Mouse (Mus musculus): Measurements from ENCODE around the gene Dync2li1. TPM values are rescaled to one million over a fixed set of nuclear protein-coding genes. Genes with fewer than 3 reads are reported as not detected.

Gene Dync2li1
- total RNA-seq, 2 experiments from 2014 or later, result not detected

DNA sequence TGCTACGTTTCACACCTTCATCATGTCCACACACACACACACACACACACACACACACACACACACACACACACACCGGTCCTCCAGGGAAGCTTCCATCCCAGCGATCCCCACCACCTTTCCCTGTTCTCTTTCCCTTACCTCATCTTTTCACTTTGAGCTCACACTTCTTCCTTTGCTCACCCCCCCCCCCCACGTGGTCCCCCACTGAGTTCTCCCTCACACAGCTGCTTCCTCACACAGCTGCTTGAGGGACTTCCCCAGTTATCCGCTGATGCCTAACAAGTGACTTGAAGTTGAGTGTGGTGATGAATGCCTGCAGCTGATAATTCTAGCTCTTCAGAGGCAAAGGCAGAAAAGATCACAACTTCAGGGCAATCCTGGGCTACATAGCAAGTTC lies 18.7 kb upstream of the Dync2li1 start:
- no peak for ATAC-seq (replicated peaks; ENCODE audit: low FRiP score, poor library complexity, severe bottlenecking)

DNA sequence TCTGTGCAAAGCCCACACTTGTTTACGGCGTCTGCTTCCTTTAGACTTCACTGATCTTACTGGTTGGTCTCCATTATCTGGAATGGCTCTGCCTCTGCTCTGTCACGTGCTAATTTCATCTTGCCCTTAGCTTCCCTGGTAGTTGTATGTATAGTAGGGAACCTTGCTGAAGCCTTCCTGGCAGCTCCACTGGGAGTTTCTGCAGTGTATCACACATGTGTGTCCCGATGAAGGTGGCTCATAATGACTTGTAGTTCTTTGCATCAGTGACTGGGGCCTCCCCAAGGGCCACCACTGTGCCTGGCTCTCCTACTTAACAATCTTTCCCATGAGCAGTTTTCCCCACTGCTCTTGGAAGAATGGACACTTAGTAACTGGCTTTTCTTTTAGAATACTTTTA lies 17.7 kb upstream of the Dync2li1 start:
- no peak for ATAC-seq (replicated peaks; ENCODE audit: low FRiP score, poor library complexity, severe bottlenecking)

GRCm38 (mm10) chr17:84611500-84611899 lies 14.8 kb upstream of the Dync2li1 start:
- ATAC-seq (replicated peaks; ENCODE audit: low FRiP score, poor library complexity, severe bottlenecking), result no peak

DNA sequence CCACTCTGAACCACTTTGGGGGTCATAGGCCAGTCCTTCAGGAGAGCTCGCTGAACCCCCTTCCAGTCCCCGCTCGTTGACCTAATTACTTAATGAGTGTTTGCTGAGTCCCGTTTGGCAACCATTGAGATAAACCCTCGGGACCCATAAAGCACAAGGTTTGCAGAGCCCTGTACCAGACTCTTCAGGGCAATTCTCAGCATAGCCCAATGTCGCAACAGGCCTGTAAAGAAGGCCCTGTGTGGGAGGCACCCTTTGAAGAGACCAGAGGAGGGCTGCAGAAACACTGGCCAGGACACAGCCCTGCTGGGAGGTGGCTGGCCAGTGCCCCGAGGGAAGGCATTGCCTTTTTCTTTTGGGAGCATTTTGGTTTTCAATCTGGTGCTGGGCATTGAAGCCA lies 14.3 kb upstream of the Dync2li1 start:
- no peak for ATAC-seq (replicated peaks; ENCODE audit: low FRiP score, poor library complexity, severe bottlenecking)

- no peak for ATAC-seq (replicated peaks; ENCODE audit: low FRiP score, poor library complexity, severe bottlenecking)
These were observed 10.5 kb upstream of the Dync2li1 start for GRCm38 (mm10) chr17:84615811-84616210.

DNA sequence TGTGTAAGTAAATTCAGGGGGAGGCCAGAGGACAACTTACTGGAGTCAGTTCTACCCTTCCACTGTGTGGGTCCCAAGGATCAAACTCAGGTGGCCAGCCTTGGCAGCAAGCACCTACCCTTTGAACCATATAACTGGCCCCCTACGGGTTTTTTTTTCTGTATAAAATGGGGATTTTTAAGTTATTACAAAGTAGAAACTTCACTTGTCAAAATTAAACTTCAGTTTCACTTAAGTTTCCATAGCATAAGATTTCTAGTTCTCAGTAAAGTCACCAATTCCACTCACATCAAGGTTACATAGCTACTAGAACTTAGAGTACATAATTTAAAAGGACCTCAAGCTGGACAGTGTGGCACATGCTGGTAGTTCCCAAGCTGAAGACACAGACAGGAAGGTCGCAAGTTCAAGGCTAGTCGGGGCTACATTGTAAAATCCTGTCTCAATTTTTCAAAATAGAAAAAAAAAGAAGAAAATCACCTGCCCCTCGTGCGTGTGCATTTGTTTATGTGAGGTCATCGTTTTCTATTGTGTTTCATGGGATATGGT lies 9.7 kb upstream of the Dync2li1 start:
- no peak for ATAC-seq (replicated peaks; ENCODE audit: low FRiP score, poor library complexity, severe bottlenecking)

GRCm38 (mm10) chr17:84617953-84618352 lies 8.3 kb upstream of the Dync2li1 start:
- no peak for ATAC-seq (replicated peaks; ENCODE audit: low FRiP score, poor library complexity, severe bottlenecking)

DNA sequence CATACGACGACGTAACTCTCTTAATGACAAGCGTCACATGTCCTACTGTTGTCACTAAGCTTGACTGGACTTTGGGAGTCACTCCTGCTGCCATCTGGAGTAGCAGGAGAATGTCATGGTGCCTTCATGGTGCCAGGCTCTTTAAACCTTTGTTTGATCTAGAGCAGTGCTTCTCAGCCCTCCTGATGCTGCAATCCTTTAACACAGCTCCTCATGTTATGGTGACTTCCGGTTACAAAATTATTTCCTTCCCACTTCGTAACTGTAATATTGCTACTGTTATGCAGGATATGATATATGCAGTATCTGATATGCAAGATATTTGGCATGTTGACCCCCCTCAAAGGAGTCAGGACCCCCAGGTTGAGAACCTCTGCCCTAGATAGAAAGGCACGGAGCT lies 7.2 kb upstream of the Dync2li1 start:
- no peak for ATAC-seq (replicated peaks; ENCODE audit: low FRiP score, poor library complexity, severe bottlenecking)

GRCm38 (mm10) chr17:84620076-84620475 lies 6.2 kb upstream of the Dync2li1 start:
- no peak for ATAC-seq (replicated peaks; ENCODE audit: low FRiP score, poor library complexity, severe bottlenecking)

DNA sequence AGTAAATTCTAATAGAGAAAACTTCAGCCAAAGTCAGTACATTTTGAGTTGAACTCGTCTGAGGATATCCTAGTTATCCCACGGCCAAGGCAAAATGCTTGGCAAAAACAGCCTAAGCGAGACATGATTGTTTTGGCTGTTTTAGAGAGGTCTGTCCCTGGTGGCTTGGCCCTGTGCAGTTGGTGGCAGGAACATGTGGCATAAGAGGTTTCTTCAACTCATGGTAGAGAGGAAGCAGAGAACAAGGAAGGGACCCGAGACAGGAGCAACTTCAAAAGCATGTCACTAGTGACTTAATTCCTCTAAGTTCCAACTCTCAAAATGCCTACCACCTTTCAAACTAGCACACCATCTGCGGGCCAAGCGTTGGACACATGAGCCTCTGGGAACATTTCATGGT lies 5.7 kb upstream of the Dync2li1 start:
- ATAC-seq (replicated peaks; ENCODE audit: low FRiP score, poor library complexity, severe bottlenecking), result no peak

- ATAC-seq (replicated peaks; ENCODE audit: low FRiP score, poor library complexity, severe bottlenecking), result no peak
These were observed 5.1 kb upstream of the Dync2li1 start for GRCm38 (mm10) chr17:84621209-84621608.

GRCm38 (mm10) chr17:84622028-84622427 lies 4.3 kb upstream of the Dync2li1 start:
- ATAC-seq (replicated peaks; ENCODE audit: low FRiP score, poor library complexity, severe bottlenecking), result no peak

DNA sequence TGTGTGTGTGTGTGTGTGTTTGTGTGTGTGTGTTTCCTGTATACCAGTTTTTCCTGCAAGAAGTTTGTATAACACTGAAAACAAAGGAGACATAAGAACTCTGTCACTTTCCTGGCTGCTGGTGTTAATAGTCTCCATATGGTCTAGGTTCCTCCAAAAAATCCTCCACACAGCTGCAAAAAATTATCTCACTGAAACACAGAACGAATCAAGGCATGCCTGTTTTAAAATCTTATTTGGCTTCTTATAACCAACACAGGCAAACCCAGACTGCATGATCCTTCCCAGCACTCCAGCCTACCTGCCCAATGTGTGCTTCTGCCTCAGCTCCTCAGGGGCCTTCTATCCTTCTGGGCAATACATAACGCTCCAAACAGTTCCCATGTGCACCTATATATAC lies 3.4 kb upstream of the Dync2li1 start:
- ATAC-seq (replicated peaks; ENCODE audit: low FRiP score, poor library complexity, severe bottlenecking), result no peak

DNA sequence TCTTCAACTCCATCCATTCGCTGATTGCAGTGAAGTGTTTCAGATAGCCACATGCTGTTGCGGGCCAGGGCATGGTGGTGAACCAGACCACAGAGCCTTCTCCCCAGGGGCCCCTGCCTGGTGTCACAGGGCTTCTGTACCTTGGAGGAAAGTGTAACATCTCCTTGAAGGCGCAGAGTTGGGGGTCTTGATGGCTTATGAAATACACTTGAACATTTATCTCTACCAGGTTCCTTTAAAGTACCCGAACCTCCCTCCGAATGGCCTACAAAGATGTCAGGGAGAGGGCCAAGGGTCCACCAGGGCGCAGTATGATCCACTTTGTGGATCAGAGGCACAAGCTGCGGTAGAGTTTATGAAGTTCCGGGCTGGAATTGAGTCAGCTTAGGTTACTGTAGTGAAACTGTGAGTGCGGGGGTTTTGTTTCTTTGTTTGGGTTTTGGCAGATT lies 585 bp downstream of the Dync2li1 start:
- ATAC-seq (replicated peaks; ENCODE audit: low FRiP score, poor library complexity, severe bottlenecking), result no peak

DNA sequence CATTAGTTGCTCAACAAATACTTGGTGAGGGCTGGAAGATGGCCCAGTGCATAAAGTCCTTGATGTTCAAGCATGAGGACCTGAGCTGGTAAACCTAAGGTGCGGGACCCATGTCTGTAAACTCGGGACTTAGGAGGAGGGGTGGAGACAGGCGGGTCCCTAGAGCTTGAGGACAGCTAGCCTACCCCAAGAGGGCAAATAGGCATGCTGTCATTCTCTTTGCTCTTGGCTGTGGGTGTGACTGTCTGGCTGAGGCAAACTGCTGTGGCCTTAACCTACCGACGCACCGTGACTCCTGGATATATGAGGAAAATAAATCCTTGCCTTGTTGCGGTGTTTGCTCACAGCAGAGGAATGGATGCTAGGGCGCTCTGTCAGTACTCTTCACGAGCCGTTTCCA lies 1.4 kb downstream of the Dync2li1 start:
- no peak for ATAC-seq (replicated peaks; ENCODE audit: low FRiP score, poor library complexity, severe bottlenecking)

- ATAC-seq (replicated peaks; ENCODE audit: low FRiP score, poor library complexity, severe bottlenecking), result no peak
These were observed 2.3 kb downstream of the Dync2li1 start for GRCm38 (mm10) chr17:84628611-84629010.

DNA sequence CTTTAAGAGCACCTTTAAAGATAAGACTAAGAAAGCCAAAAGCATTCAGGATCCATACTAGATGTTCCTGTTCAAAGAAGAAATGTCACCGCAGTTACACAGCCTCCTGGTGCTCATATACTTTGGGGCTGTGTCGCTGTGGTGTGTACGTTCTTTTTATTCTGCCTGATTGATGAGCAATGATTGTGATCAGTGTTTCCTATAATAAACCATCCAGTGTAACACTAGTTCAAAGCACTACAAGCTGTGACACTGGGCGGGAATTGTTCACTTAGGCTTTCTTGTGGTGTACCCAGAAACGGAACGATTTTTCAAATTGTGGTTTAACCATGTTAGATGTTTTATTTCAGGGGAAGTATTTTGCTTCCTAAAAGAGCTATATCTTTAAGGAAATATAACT lies 5.5 kb downstream of the Dync2li1 start:
- no peak for ATAC-seq (replicated peaks; ENCODE audit: low FRiP score, poor library complexity, severe bottlenecking)

- no peak for ATAC-seq (replicated peaks; ENCODE audit: low FRiP score, poor library complexity, severe bottlenecking)
These were observed 7.1 kb downstream of the Dync2li1 start for GRCm38 (mm10) chr17:84633443-84633842.

- no peak for ATAC-seq (replicated peaks; ENCODE audit: low FRiP score, poor library complexity, severe bottlenecking)
These were observed 10.0 kb downstream of the Dync2li1 start for GRCm38 (mm10) chr17:84636328-84636727.

DNA sequence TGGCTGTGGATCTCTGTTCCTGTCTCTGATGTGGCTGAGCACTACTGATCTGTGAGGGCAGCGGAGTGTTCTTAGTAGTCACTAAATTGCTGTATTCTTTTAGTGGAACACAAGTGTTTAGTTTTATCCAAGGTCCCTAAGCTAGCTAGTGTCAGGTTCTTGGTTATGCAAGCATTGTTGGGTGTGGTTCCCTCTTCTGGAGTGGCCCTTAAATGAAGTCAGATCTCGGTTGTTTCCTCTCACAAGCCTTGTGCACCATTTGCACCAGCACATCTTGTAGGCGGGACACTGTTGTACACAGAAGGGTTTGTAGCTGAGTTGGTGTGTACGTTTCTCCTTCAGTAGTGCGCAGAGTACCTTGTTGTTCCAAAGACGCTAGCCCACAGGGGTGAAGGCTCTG lies 11.7 kb downstream of the Dync2li1 start:
- ATAC-seq (replicated peaks; ENCODE audit: low FRiP score, poor library complexity, severe bottlenecking), result no peak

GRCm38 (mm10) chr17:84639796-84640378 lies 13.6 kb downstream of the Dync2li1 start:
- ATAC-seq (replicated peaks; ENCODE audit: low FRiP score, poor library complexity, severe bottlenecking), result no peak

DNA sequence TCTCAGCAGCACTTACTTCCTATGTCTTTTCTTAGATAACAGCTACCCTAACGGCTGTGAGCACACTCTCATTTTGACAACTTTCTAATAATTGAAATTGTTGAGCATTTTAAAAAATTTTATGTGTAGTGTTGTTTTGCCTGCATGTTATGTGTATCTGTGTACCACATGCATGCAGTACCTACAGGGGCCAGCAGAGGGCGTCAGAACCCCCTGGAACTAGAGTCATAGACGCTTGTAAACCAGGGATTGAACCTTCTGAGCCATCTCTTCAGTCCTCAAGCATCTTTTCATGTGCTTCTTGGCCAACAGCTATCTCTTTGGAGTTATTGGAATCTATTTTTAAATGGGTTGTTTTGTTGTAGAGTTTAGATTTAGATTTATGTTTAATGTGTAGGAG lies 15.6 kb downstream of the Dync2li1 start:
- ATAC-seq (replicated peaks; ENCODE audit: low FRiP score, poor library complexity, severe bottlenecking), result no peak
